Mouse (Mus musculus) neural tube, embryonic 11.5 days (tissue): Measurements from ENCODE around the gene Kif16b. TPM values are rescaled to one million over a fixed set of nuclear protein-coding genes. Genes with fewer than 3 reads are reported as not detected.

Experiments
- ATAC-seq: fragments of 200-750 bp; cut with Nextera tagmentation; 2 replicates; pipeline ENCODE4 v1.8.0; 2017; ENCODE audit warnings: moderate number of reproducible peaks, mild to moderate bottlenecking, moderate TSS enrichment, moderate library complexity; ENCODE audit not compliant: insufficient read depth, low FRiP score, low TSS enrichment
- DNase-seq: peaks from one replicate; pipeline ENCODE4 v3.0.0-alpha.2; 2015; ENCODE audit warnings: low spot score
- H3K27ac ChIP-seq: fragments of 300-500 bp; sonication (generic); 2 replicates; pipeline ENCODE4 v1.5.1; 2014; ENCODE audit warnings: low read depth, mild to moderate bottlenecking, low read length
- H3K27me3 ChIP-seq: fragments of 300-500 bp; sonication (generic); 2 replicates; pipeline ENCODE4 v1.6.1; 2014; ENCODE audit warnings: mild to moderate bottlenecking, low read length, mixed read lengths; ENCODE audit not compliant: control insufficient read depth, insufficient read depth
- H3K36me3 ChIP-seq: fragments of 300-500 bp; sonication (generic); 2 replicates; pipeline ENCODE4 v1.6.1; 2014; ENCODE audit warnings: mild to moderate bottlenecking, low read length, moderate library complexity, mixed read lengths; ENCODE audit not compliant: control insufficient read depth, insufficient read depth
- H3K4me1 ChIP-seq: fragments of 300-500 bp; sonication (generic); 2 replicates; pipeline ENCODE4 v1.6.1; 2014; ENCODE audit warnings: low read length, mixed read lengths; ENCODE audit not compliant: control insufficient read depth, insufficient read depth
- H3K4me2 ChIP-seq: fragments of 300-500 bp; sonication (generic); 2 replicates; pipeline ENCODE4 v1.6.1; 2014; ENCODE audit warnings: low read depth, mild to moderate bottlenecking, moderate library complexity
- H3K4me3 ChIP-seq: fragments of 300-500 bp; sonication (generic); 2 replicates; pipeline ENCODE4 v1.5.1; 2014; ENCODE audit warnings: low read depth, low read length
- H3K9ac ChIP-seq: fragments of 300-500 bp; sonication (generic); 2 replicates; pipeline ENCODE4 v1.6.1; 2014; ENCODE audit warnings: mild to moderate bottlenecking, low read length
- H3K9me3 ChIP-seq: fragments of 300-500 bp; sonication (generic); 2 replicates; pipeline ENCODE4 v1.6.1; 2016; ENCODE audit warnings: low read length; ENCODE audit not compliant: control insufficient read depth
- WGBS: fragments of 180-500 bp; shearing (Covaris S2); extraction: QIAGEN DNeasy Blood & Tissue Kit; methylation state at CpG from one replicate; pipeline ENCODE4 v1.1.7; 2014; 5-methylcytosine and 5-hydroxymethylcytosine counted together
- polyA plus RNA-seq: library from polyadenylated mRNA; unstranded; fragments of >200 nt; fragmentation: Nextera tagmentation; extraction: Ambion mirVana; gene quantifications from 2 replicates; pipeline ENCODE4 v1.2.1, GENCODE M21; 2014

Kif16b gene
- polyA plus RNA-seq, 1 experiment from 2014 or later: 5.4 TPM

GRCm38 (mm10) chr2:142769647-142770121 lies 131.6 kb downstream of the Kif16b start:
- Histone ChIP-seq H3K9me3 (no peaks in the 10 kb centered on the region), H3K4me1 (no peaks in the 10 kb centered on the region), H3K4me3 (no peak overlapping the region), H3K4me2 (no peak overlapping the region), H3K36me3 (no peaks in the 10 kb centered on the region), H3K27me3 (no peaks in the 10 kb centered on the region), H3K27ac (no peak overlapping the region), H3K9ac (no peak overlapping the region)
- 74% methylated on average over 11 of the region's 11 CpGs for WGBS
- DNase-seq: peak; percentile 25
- ATAC-seq: no peak

DNA sequence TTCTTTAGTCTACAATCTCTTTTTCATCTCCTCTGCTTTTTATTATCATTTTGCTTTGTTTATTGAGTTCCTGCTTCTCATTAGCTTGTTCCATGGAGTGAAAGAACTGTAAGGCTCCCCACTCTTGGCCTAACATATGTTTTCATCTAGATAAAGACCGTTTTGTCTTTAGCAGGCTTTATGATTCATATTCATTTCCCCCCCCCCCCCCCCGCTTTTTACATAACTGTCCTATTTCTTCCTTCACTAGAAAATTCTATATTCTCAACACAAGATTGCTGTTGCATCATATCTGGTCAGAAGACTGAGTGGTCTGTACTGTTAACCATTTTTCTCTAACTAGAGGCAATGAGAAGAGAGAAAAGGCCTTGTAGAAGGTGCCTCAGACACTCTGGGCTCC lies 137.1 kb downstream of the Kif16b start:
- Histone ChIP-seq H3K9ac (no peak overlapping the region), H3K4me3 (no peak overlapping the region), H3K4me2 (no peak overlapping the region), H3K4me1 (no peaks in the 10 kb centered on the region), H3K9me3 (no peaks in the 10 kb centered on the region), H3K36me3 (no peaks in the 10 kb centered on the region), H3K27ac (no peak overlapping the region), H3K27me3 (no peaks in the 10 kb centered on the region)
- 79% methylated on average over 1 of the region's 2 CpGs for WGBS
- ATAC-seq (no peak), DNase-seq (no peak)

DNA sequence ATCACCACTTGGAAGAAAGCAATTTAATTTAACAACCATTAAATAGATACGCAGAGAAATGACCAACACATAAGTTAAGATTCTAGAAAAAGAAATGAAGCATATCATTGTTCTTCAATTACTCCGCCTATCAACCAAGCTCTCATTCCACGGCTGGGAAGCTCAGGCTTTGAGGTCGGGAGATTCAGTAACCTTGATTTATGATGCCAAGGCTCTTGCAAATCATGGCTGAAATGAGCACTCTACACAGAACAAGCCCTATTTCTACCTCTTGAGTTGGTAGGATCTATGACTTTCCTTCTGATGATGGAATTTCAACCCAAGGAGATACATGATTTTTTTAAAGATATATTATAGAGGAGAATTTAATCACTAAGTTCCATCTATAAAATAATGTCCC lies 140.5 kb downstream of the Kif16b start:
- no peak overlapping the region for H3K9ac ChIP-seq
- H3K27me3 ChIP-seq: no peaks in the 10 kb centered on the region
- no peaks in the 10 kb centered on the region for H3K9me3 ChIP-seq
- H3K36me3 ChIP-seq: no peaks in the 10 kb centered on the region
- H3K4me3 ChIP-seq: no peak overlapping the region
- WGBS: 39% methylated on average over 4 of the region's 4 CpGs
- H3K4me1 ChIP-seq: no peaks in the 10 kb centered on the region
- ATAC-seq: no peak
- no peak overlapping the region for H3K27ac ChIP-seq
- DNase-seq: no peak
- no peak overlapping the region for H3K4me2 ChIP-seq

- no peak overlapping the region for H3K4me2 ChIP-seq
- DNase-seq: no peak
- H3K36me3 ChIP-seq: no peaks in the 10 kb centered on the region
- no peak overlapping the region for H3K9ac ChIP-seq
- H3K9me3 ChIP-seq: no peaks in the 10 kb centered on the region
- ATAC-seq: no peak
- no peak overlapping the region for H3K27ac ChIP-seq
- H3K4me3 ChIP-seq: no peak overlapping the region
- H3K27me3 ChIP-seq: no peaks in the 10 kb centered on the region
- WGBS: 90% methylated on average over 4 of the region's 4 CpGs
- H3K4me1 ChIP-seq: no peaks in the 10 kb centered on the region
Observed at GRCm38 (mm10) chr2:142759192-142759591, 142.1 kb downstream of the Kif16b start.

- 82% methylated on average over 3 of the region's 3 CpGs for WGBS
- H3K9ac ChIP-seq: no peak overlapping the region
- no peaks in the 10 kb centered on the region for H3K36me3 ChIP-seq
- no peaks in the 10 kb centered on the region for H3K9me3 ChIP-seq
- no peaks in the 10 kb centered on the region for H3K27me3 ChIP-seq
- no peak for DNase-seq
- no peak for ATAC-seq
- no peaks in the 10 kb centered on the region for H3K4me1 ChIP-seq
- no peak overlapping the region for H3K4me2 ChIP-seq
- no peak overlapping the region for H3K4me3 ChIP-seq
- no peak overlapping the region for H3K27ac ChIP-seq
Observed at GRCm38 (mm10) chr2:142758091-142758765, 143.1 kb downstream of the Kif16b start.

DNA sequence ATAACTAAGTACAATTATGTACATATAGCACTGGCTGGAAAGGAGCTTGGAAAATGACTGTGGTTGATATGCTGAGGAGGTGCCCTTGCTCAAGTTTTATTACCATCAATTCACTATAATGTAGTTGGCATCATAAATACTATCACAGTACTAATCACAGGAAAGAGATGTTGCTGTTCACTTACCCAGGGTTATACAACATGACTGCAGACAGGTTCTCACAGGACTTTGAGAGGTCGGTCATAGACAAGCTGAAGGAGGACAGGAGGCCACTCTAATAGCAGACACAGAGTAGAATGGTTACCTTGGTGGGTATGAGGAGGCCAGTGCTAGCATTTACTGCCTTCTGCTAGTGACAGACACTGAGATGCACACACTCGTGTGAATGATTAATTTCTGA lies 162.0 kb downstream of the Kif16b start:
- Histone ChIP-seq H3K9ac (no peak overlapping the region), H3K4me3 (no peak overlapping the region), H3K4me2 (no peak overlapping the region), H3K4me1 (no peaks in the 10 kb centered on the region; the same call in 1 of the 2 replicates), H3K27me3 (no peaks in the 10 kb centered on the region), H3K27ac (no peak overlapping the region), H3K9me3 (no peaks in the 10 kb centered on the region), H3K36me3 (no peaks in the 10 kb centered on the region)
- DNase-seq (no peak), ATAC-seq (no peak)
- WGBS: 73% methylated on average over 2 of the region's 2 CpGs

- H3K9me3 ChIP-seq: no peaks in the 10 kb centered on the region
- WGBS: 81% methylated on average over 2 of the region's 2 CpGs
- H3K27me3 ChIP-seq: no peaks in the 10 kb centered on the region
- no peak overlapping the region for H3K9ac ChIP-seq
- H3K4me3 ChIP-seq: no peak overlapping the region
- no peaks in the 10 kb centered on the region; the same call in 1 of the 2 replicates for H3K4me1 ChIP-seq
- no peak for DNase-seq
- H3K27ac ChIP-seq: no peak overlapping the region
- H3K4me2 ChIP-seq: no peak overlapping the region
- ATAC-seq: no peak
- H3K36me3 ChIP-seq: no peaks in the 10 kb centered on the region
Observed at GRCm38 (mm10) chr2:142738488-142738887, 162.8 kb downstream of the Kif16b start.

GRCm38 (mm10) chr2:142735691-142736090 lies 165.6 kb downstream of the Kif16b start:
- no peaks in the 10 kb centered on the region for H3K36me3 ChIP-seq
- no peaks in the 10 kb centered on the region for H3K27me3 ChIP-seq
- WGBS: 78% methylated on average over 3 of the region's 3 CpGs
- ATAC-seq: peak; percentile 26; the same call in 1 of the 2 replicates
- DNase-seq: no peak
- no peak overlapping the region for H3K4me3 ChIP-seq
- no peak overlapping the region for H3K4me2 ChIP-seq
- no peak overlapping the region for H3K27ac ChIP-seq
- H3K4me1 ChIP-seq: no peaks in the 10 kb centered on the region; the same call in 1 of the 2 replicates
- no peaks in the 10 kb centered on the region for H3K9me3 ChIP-seq
- H3K9ac ChIP-seq: no peak overlapping the region

GRCm38 (mm10) chr2:142734046-142734445 lies 167.3 kb downstream of the Kif16b start:
- Histone ChIP-seq H3K4me1 (no peaks in the 10 kb centered on the region; the same call in 1 of the 2 replicates), H3K9ac (no peak overlapping the region), H3K9me3 (no peaks in the 10 kb centered on the region), H3K4me3 (no peak overlapping the region), H3K4me2 (no peak overlapping the region), H3K27ac (no peak overlapping the region), H3K36me3 (no peaks in the 10 kb centered on the region), H3K27me3 (no peaks in the 10 kb centered on the region)
- 88% methylated on average over 2 of the region's 2 CpGs for WGBS
- DNase-seq (no peak), ATAC-seq (no peak)
